Mouse (Mus musculus) left cerebral cortex, adult 9 months (tissue): ENCODE results near the gene Efcc1.

ENCODE experiments used
- DNase-seq, 2 experiments: peaks; one replicate each; pipeline ENCODE4 v3.0.0; 2022; ENCODE audit warnings: low spot score in 2 of 2

Gene Efcc1

GRCm38 (mm10) chr6:87778294-87779173 lies 47.9 kb downstream of the Efcc1 start:
- DNase-seq = no peak

- DNase-seq = no peak
Measured at GRCm38 (mm10) chr6:87779174-87780165, 48.8 kb downstream of the Efcc1 start.

GRCm38 (mm10) chr6:87780546-87781301 lies 50.1 kb downstream of the Efcc1 start:
- DNase-seq = no peak

- DNase-seq = no peak
Measured at GRCm38 (mm10) chr6:87784033-87784432, 53.4 kb downstream of the Efcc1 start.

GRCm38 (mm10) chr6:87786621-87787020 lies 56.0 kb downstream of the Efcc1 start:
- no peak for DNase-seq

GRCm38 (mm10) chr6:87787108-87787890 lies 56.6 kb downstream of the Efcc1 start:
- DNase-seq = no peak

- no peak for DNase-seq
Measured at GRCm38 (mm10) chr6:87788266-87788895, 57.7 kb downstream of the Efcc1 start.

- DNase-seq = no peak
Measured at GRCm38 (mm10) chr6:87788896-87789587, 58.4 kb downstream of the Efcc1 start.

GRCm38 (mm10) chr6:87789791-87790190 lies 59.1 kb downstream of the Efcc1 start:
- no peak for DNase-seq

- no peak for DNase-seq
Measured at GRCm38 (mm10) chr6:87790779-87791480, 60.3 kb downstream of the Efcc1 start.

GRCm38 (mm10) chr6:87791826-87792225 lies 61.2 kb downstream of the Efcc1 start:
- DNase-seq = no peak

GRCm38 (mm10) chr6:87793821-87794510 lies 63.3 kb downstream of the Efcc1 start:
- DNase-seq = no peak

GRCm38 (mm10) chr6:87795385-87796150 lies 64.9 kb downstream of the Efcc1 start:
- DNase-seq = no peak

GRCm38 (mm10) chr6:87796251-87796880 lies 65.7 kb downstream of the Efcc1 start:
- DNase-seq = no peak

GRCm38 (mm10) chr6:87797321-87797720 lies 66.7 kb downstream of the Efcc1 start:
- DNase-seq = no peak

- no peak for DNase-seq
Measured at GRCm38 (mm10) chr6:87799576-87799975, 68.9 kb downstream of the Efcc1 start.

- no peak for DNase-seq
Measured at GRCm38 (mm10) chr6:87802462-87802861, 71.8 kb downstream of the Efcc1 start.
